In genomic region chr17:36271586-36272256, GRCm38 (mm10) we compare ENCODE assay signal across 8 mouse cellular contexts. TPM values are rescaled to one million over a fixed set of nuclear protein-coding genes. Genes with fewer than 3 reads are reported as not detected.
DNase-seq lines count a peak whose midpoint lies in the region; ATAC-seq and TF ChIP-seq lines count a peak whose summit lies in the region.

Gene Trim39, minus strand, starts transcription at chr17:36272247.

- peak within 1 kb of the TSS; percentile 99 for H3K9ac ChIP-seq in CH12.LX (ENCODE audit: insufficient read depth, low read depth)
- peak within 1 kb of the TSS; percentile 97 for H3K9ac ChIP-seq in heart, embryonic 11.5 days (ENCODE audit: low read depth, low read length)

- ATAC-seq in heart, embryonic 11.5 days (replicated peaks; ENCODE audit: insufficient number of reproducible peaks, low FRiP score, low TSS enrichment) = peak; percentile 82
- ATAC-seq in neutrophil, adult 5-6 weeks (ENCODE audit: extremely low read depth, insufficient number of reproducible peaks, low FRiP score, poor library complexity, severe bottlenecking) = peak; percentile 83

- H3K27me3 ChIP-seq in CH12.LX (replicated peaks) = no peaks in the 10 kb centered on the region
- no peaks in the 10 kb centered on the region for H3K27me3 ChIP-seq in embryonic facial prominence, embryonic 10.5 days (replicated peaks; ENCODE audit: low read depth, poor library complexity, severe bottlenecking)
- no peaks in the 10 kb centered on the region for H3K27me3 ChIP-seq in heart, embryonic 11.5 days (ENCODE audit: control insufficient read depth, insufficient read depth, low read length)

- peaks cover 23 to 56% of the 10 kb centered on the region in 2 experiments for H3K36me3 ChIP-seq in CH12.LX (replicated peaks in 1 of 2; ENCODE audit: control insufficient read depth in 1 of 2, insufficient read depth in 1 of 2, low read length in 1 of 2)
- peaks cover 59% of the 10 kb centered on the region for H3K36me3 ChIP-seq in embryonic facial prominence, embryonic 10.5 days (replicated peaks)
- H3K36me3 ChIP-seq in heart, embryonic 11.5 days (ENCODE audit: control insufficient read depth, insufficient read depth, low read length) = peaks cover 10% of the 10 kb centered on the region; the same call in 1 of the 2 replicates

- no peak for TF ChIP-seq RAD21 in CH12.LX (IDR thresholded peaks at IDR 0.05; ENCODE audit: low read depth, low read length)

- H3K4me2 ChIP-seq in CH12.LX (ENCODE audit: insufficient read depth, low read depth, poor library complexity, severe bottlenecking) = peak within 1 kb of the TSS; percentile 96
- peak within 1 kb of the TSS; percentile 91 for H3K4me2 ChIP-seq in heart, embryonic 11.5 days

- H3K4me1 ChIP-seq in CH12.LX (ENCODE audit: control insufficient read depth in 1 of 2, insufficient read depth in 2 of 2) = peaks cover 5 to 47% of the 10 kb centered on the region in 2 experiments
- H3K4me1 ChIP-seq in embryonic facial prominence, embryonic 10.5 days = peaks cover 27% of the 10 kb centered on the region
- peaks cover 14% of the 10 kb centered on the region for H3K4me1 ChIP-seq in heart, embryonic 11.5 days (ENCODE audit: control insufficient read depth, insufficient read depth, low read length)
- peaks cover 23% of the 10 kb centered on the region for H3K4me1 ChIP-seq in lung, adult 2 months (ENCODE audit: control insufficient read depth, insufficient read depth, low read length)

- no peak for TF ChIP-seq EP300 in CH12.LX (IDR thresholded peaks at IDR 0.05; ENCODE audit: low read length)

- DNase-seq in CH12.LX (ENCODE audit: extremely low read depth) = peak; percentile 87
- no peak for DNase-seq in adrenal gland, adult 18-20 months (ENCODE audit: low spot score in 2 of 2)
- DNase-seq in embryonic facial prominence, embryonic 10.5 days (ENCODE audit: low spot score) = peak; percentile 85
- DNase-seq in layer of hippocampus, adult 18-20 months (ENCODE audit: low spot score in 2 of 2) = peak; percentile 85 to 87
- DNase-seq in lung, adult 2 months = peak; percentile 95
- peak; percentile 91 for DNase-seq in yolk sac, embryonic 10.5 days (ENCODE audit: low spot score)

- dilution Hi-C loops in CH12.LX (cut with MboI; ENCODE audit: extremely low pct_ligation_motif_present, extremely low pct_unique_long_range_greater_than_20kb, low sequenced_read_pairs) = no loop called here

- H3K4me3 ChIP-seq in CH12.LX (replicated peaks in 1 of 3; ENCODE audit: low read depth in 2 of 3, low read length in 2 of 3, poor library complexity in 1 of 3) = peak within 1 kb of the TSS; percentile 91 to 95 (median 95)
- peak within 1 kb of the TSS; percentile 96 for H3K4me3 ChIP-seq in embryonic facial prominence, embryonic 10.5 days
- peak within 1 kb of the TSS; percentile 84 for H3K4me3 ChIP-seq in heart, embryonic 11.5 days (ENCODE audit: low read depth, low read length)
- H3K4me3 ChIP-seq in lung, adult 2 months (replicated peaks; ENCODE audit: extremely low read depth, low read depth, low read length) = peak within 1 kb of the TSS; percentile 97

- WGBS in embryonic facial prominence, embryonic 10.5 days = 1% methylated on average over 43 of the region's 43 CpGs
- WGBS in heart, embryonic 11.5 days (ENCODE audit: insufficient replicate concordance) = 2% methylated on average over 39 of the region's 43 CpGs
- WGBS in lung, adult 2 months = 1% methylated on average over 43 of the region's 43 CpGs

- peaks cover 2% of the 10 kb centered on the region for H3K9me3 ChIP-seq in CH12.LX (replicated peaks; ENCODE audit: low read length)
- no peaks in the 10 kb centered on the region for H3K9me3 ChIP-seq in embryonic facial prominence, embryonic 10.5 days
- H3K9me3 ChIP-seq in heart, embryonic 11.5 days (replicated peaks; ENCODE audit: control insufficient read depth, low read length) = no peaks in the 10 kb centered on the region

- no peak for TF ChIP-seq CTCF in CH12.LX (conservative IDR thresholded peaks at IDR 0.05 in 1 of 2, IDR thresholded peaks at IDR 0.05 in 1 of 2; ENCODE audit: low read depth in 2 of 2, low read length in 2 of 2)
- no peak for TF ChIP-seq CTCF in lung, adult 2 months (IDR thresholded peaks at IDR 0.05; ENCODE audit: insufficient read depth, low read length)

- in situ Hi-C loops in CH12.LX (cut with MboI; ENCODE audit: low pct_ligation_motif_present, low pct_unique_long_range_greater_than_20kb, low sequenced_read_pairs) = no loop called here

- peak; percentile 57 for TF ChIP-seq POLR2A in CH12.LX (IDR thresholded peaks at IDR 0.05; ENCODE audit: low read depth, low read length)
- TF ChIP-seq POLR2A in lung, adult 2 months (IDR thresholded peaks at IDR 0.05; ENCODE audit: borderline replicate concordance, extremely low read depth, low read depth, low read length) = peak; percentile 25; the same call in 1 of the 2 replicates

- H3K79me2 ChIP-seq in CH12.LX (replicated peaks; ENCODE audit: control insufficient read depth, extremely low read depth, insufficient read depth, poor library complexity, severe bottlenecking) = peaks cover 50% of the 10 kb centered on the region

- peak within 1 kb of the TSS; percentile 82 for H3K27ac ChIP-seq in CH12.LX (ENCODE audit: insufficient read depth, low read depth)
- peak within 1 kb of the TSS; percentile 99 for H3K27ac ChIP-seq in embryonic facial prominence, embryonic 10.5 days (replicated peaks)
- peak within 1 kb of the TSS; percentile 85 for H3K27ac ChIP-seq in heart, embryonic 11.5 days (ENCODE audit: low read depth, low read length)

TF ChIP-seq in CH12.LX, 34 proteins besides CTCF, POLR2A, EP300 and RAD21:
- no peak for TF ChIP-seq ZC3H11A (IDR thresholded peaks at IDR 0.05; ENCODE audit: low read depth, low read length)
- peak; percentile 75 for TF ChIP-seq TBP (conservative IDR thresholded peaks at IDR 0.05; ENCODE audit: low read depth, low read length)
- TF ChIP-seq MYC (IDR thresholded peaks at IDR 0.05; ENCODE audit: low read depth, low read length) = peak; percentile 72
- no peak for TF ChIP-seq JUND (conservative IDR thresholded peaks at IDR 0.05; ENCODE audit: low read depth, low read length)
- TF ChIP-seq SIN3A (IDR thresholded peaks at IDR 0.05; ENCODE audit: low read length) = peak; percentile 76; the same call in 1 of the 2 replicates
- TF ChIP-seq HCFC1 (IDR thresholded peaks at IDR 0.05; ENCODE audit: low read depth, low read length) = 0 out of 2 replicates have a peak, but pooled peaks have one; percentile 55
- TF ChIP-seq GABPA (IDR thresholded peaks at IDR 0.05; ENCODE audit: insufficient replicate concordance, low read depth, low read length) = no peak
- peak; percentile 94 for TF ChIP-seq NRF1 (IDR thresholded peaks at IDR 0.05; ENCODE audit: low read depth, low read length)
- no peak for TF ChIP-seq ETS1 (conservative IDR thresholded peaks at IDR 0.05; ENCODE audit: low read depth, low read length)
- TF ChIP-seq MXI1 (IDR thresholded peaks at IDR 0.05; ENCODE audit: low read depth, low read length) = peak; percentile 82; the same call in 1 of the 2 replicates

RNA-seq across cellular contexts. Expression of gene Trim39, which starts in this region (rescaled TPM):
- total RNA-seq in CH12.LX (2012; rRNA removed) = 10.4 and 12.6 TPM in 2 replicates
- 11.1 and 12.3 TPM in 2 replicates for total RNA-seq in CH12.LX (2014; rRNA removed)
- 14.2 and 14.5 TPM in 2 replicates for polyA plus RNA-seq in CH12.LX (2012; ENCODE audit: insufficient read length, low read depth)
- total RNA-seq in adrenal gland, adult 18-20 months (2021) = 10 to 100 TPM; 21.3 to 21.5 TPM
- 22.5 and 24.2 TPM in 2 replicates for polyA plus RNA-seq in embryonic facial prominence, embryonic 10.5 days (2016; fragmentation: Nextera tagmentation; extraction: Ambion mirVana)
- 9.1 and 9.6 TPM in 2 replicates for polyA plus RNA-seq in heart, embryonic 11.5 days (2014; fragmentation: Nextera tagmentation; extraction: Ambion mirVana)
- 10 to 100 TPM; 22.0 to 23.3 TPM for total RNA-seq in layer of hippocampus, adult 18-20 months (2021)
- 14.9 and 15.6 TPM in 2 replicates for polyA plus RNA-seq in lung, adult 2 months (2012; rRNA removed)
- 75.5 and 76.1 TPM in 2 replicates for total RNA-seq in neutrophil, adult 5-6 weeks (2017)

Comparison
In these comparisons a context has a peak if more than half of its experiments do, and no peak if none do; other contexts are left out.
1. DNase-seq: peak in CH12.LX (single experiment), embryonic facial prominence, embryonic 10.5 days (single experiment), layer of hippocampus, adult 18-20 months (2 of 2), lung, adult 2 months (single experiment) and yolk sac, embryonic 10.5 days (single experiment); none in adrenal gland, adult 18-20 months (0 of 2).
2. Peak in every context shown above with its lines, with median percentiles within 50 percentile points of each other: H3K27ac ChIP-seq and H3K4me3 ChIP-seq.